Mouse (Mus musculus) erythroblast, embryonic 14.5 days (primary cell): ENCODE results near the gene Clstn2.

Experiments used
- GATA1 ChIP-seq: IDR thresholded peaks from 2 replicates; pipeline ENCODE4 v1.6.1; 2012; ENCODE audit warnings: low read length, inconsistent platforms, mixed read lengths
- TAL1 ChIP-seq: IDR thresholded peaks from 3 replicates; pipeline ENCODE4 v1.6.1; 2012; ENCODE audit warnings: low read length, inconsistent platforms, mixed read lengths

GRCm38 (mm10) chr9:97765251-97765767, 267.7 kb downstream of the Clstn2 start:
- TF ChIP-seq GATA1 (no peak), TAL1 (no peak)
